Mouse (Mus musculus) small intestine, adult 2 months (tissue): ENCODE data around the gene Myo1g.

Experiments
- CTCF ChIP-seq: fragments of 200-500 bp; IDR thresholded peaks from 2 replicates; pipeline ENCODE4 v1.5.1; 2012; ENCODE audit warnings: low read depth, mild to moderate bottlenecking, control low read depth, inconsistent platforms, low read length, moderate library complexity, mixed read lengths; ENCODE audit not compliant: insufficient replicate concordance, insufficient read length; ENCODE audit errors: extremely low read depth
- POLR2A ChIP-seq: fragments of 200-500 bp; IDR thresholded peaks from 2 replicates; pipeline ENCODE4 v1.6.1; 2012; ENCODE audit warnings: low read depth, mild to moderate bottlenecking, control low read depth, inconsistent platforms, low read length, moderate library complexity

GRCm38 (mm10) chr11:6480191-6480590 lies 40.6 kb downstream of the Myo1g start:
- TF ChIP-seq POLR2A: no peak
- TF ChIP-seq CTCF: no peak
